Mouse (Mus musculus) thymus, adult 18-20 months (tissue): Measurements from ENCODE around the gene Cacna1c.
"Not testable (repeated sequence)": the region's sequence is repeated elsewhere in the genome, so short reads cannot be mapped to it uniquely, and the experiment has no call there.

Experiments
- DNase-seq, 2 experiments: peaks; one replicate each; pipeline ENCODE4 v3.0.0; 2022; ENCODE audit warnings: mixed read lengths in 2 of 2

Gene Cacna1c

DNA sequence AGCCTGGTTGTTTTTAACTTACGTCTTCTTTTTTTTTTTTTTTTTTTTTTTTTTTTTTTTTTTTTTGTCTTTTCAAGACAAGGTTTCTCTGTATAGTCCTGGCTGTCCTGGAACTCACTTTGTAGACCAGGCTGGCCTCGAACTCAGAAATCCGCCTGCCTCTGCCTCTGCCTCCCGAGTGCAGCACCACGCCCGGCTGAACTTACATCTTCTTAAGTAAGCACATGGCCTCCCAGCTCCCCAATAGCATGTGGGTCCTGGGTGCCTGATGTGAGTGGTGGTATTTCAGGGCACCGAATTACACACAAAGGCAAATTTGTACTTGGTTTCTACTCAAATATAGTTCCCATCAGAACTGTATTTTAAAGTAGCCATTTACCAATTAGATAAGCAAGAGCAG is 9.8 kb upstream of the Cacna1c start:
- DNase-seq = not testable (repeated sequence)

DNA sequence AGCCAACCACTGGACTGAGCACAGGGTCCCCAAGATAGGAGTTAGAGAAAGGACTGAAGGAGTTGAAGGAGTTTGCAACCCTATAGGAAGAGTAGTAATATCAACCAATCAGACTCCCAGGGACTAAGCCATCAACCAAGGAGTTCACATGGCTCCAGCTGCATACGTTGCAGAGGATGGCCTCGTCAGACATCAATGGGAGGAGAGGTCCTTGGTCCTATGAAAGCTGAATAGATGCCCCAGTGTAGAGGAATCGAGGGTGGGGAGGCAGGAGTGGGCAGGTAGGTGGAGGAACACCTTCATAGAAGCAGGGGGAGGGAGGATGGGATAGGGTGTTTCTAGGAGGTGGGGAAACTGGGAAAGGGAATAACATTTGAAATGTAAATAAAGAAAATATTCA is 8.7 kb upstream of the Cacna1c start:
- no peak for DNase-seq

DNA sequence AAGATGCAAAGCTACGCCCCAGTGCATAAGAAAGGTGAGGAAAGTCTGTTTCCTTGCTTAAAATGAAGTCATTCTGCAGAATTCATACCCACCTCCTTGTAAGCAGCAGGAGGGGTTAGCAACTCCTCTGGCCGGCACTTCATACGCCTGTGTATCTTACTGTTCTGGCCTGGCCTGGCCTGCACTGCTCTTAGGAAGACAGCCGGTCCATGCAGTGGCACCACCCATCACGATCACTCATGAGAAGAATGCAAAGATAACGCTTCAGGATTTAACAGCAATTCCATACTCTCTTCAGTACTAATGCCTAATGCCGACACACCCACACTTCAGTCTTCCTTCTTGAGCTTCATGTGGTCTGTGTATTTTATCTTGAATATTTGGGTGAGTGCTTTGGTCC is 8.1 kb upstream of the Cacna1c start:
- DNase-seq = no peak

DNA sequence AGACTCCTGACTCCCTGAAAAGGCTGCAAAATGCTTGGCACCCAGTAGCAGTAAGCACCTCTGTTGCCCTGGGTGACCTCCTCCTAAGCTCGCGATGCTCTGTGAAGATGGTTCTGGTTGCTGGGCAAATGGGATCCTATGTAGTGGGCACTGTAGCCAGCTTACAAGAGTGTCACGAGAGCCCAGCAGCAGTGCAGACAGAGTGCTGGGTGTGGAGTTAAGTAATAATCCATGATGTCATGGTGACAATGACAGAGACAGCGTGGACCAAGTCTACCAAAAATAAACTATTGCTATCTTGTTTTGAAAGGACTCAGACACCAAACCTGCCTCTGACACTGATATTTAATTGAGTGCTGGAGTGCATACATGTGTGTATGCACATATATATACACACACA is 5.4 kb upstream of the Cacna1c start:
- no peak for DNase-seq

DNA sequence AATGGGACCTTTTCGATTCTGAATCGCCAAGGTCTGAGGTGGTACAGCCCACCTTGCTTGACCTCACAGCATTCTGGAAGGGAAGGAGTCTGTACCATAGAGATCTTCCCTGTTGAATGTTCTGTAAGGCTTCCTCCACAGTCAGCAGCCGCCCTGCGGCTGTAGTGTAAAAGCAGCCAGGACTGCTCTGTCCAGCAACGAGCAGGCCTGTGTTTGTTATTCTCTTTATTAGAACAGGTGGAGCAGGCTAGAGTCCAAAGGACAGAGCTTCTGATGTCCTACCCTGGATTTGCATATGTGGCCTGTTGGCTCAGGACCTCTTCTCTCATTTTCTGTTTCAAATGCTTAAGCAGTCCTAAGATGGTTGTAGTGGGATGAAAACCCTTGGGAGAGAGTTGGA is 4.1 kb upstream of the Cacna1c start:
- DNase-seq = no peak

DNA sequence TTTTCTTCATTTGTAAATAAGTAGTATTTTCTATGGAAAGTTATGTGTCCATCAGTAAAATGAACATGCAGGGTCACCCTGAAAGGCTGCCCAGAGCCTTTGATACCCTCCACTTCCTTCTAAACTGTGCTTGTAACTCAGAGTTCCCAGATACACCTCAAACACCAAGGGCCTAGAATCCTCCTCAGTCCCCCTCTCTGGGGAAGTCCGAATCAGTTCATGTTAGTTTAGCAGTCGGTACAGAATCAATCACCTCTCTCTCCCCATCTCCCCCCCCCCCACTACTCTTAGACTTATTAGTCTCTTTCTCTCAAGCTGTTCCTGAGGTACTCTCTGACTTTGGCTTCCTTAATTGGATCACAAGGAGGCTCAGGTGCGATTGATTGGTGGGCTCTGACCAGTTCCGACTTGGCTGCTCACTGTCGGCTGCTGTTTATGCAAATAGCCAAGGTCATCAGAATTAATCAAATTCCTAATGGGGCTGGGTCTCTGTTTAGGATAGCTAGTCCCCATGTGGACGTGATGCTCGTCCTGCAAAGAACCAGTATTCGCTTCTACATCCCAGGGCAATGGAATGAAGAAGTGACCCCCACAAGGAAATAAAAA is 3.2 kb upstream of the Cacna1c start:
- DNase-seq = no peak

DNA sequence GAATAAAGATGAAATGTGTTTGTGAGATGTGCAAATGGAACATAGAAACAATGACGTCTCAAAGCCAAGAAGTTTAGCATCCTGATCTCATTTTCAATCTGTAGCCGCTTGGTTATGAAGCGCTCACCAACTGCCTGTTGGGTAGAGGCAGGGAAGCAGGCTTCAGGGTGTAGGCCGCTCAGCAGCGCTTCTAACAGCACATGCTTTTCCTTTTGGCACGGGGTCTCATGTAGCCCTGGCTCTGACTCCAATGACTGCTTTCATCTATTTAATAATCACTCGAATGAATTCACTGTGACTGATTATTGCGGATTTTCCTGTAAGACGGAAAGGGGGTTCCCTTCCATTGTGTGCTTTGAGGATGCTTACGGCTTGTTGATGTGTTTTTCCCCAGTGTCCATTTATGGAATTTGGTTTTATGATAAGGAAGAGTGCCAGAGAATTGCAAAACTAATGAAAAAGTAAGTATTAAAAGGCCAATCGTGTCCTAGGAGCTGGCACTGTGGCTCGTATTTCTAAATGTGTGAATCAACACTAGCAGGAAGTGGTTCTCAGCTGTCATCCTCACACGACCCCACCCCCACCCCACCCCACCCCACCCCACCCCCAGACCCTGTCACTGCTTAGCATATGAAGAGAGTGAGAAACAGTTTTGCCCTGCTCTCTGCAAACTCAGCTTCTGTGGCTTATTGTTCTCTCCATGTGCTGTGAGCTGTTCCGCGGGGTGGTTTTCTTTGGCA is 2.5 kb upstream of the Cacna1c start:
- DNase-seq = no peak

DNA sequence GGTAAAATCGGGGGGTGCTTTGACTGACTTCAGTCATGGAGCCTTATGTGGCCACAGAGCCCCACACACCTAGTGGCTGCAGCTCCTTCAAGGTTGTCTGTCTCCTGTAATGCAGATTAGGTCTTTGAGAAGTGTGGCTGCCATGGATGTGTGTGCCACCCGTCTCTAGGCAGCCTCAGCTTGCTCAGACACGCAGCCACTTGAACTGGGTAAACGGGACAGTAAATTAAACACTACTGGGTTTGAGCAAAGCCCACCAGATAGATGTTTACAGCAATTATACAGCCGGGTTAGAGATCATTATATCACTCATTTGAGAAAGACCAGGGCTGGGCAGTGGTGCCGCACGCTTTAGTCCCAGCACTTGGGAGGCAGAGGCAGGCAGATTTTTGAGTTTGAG is 1.6 kb downstream of the Cacna1c start:
- no peak for DNase-seq

DNA sequence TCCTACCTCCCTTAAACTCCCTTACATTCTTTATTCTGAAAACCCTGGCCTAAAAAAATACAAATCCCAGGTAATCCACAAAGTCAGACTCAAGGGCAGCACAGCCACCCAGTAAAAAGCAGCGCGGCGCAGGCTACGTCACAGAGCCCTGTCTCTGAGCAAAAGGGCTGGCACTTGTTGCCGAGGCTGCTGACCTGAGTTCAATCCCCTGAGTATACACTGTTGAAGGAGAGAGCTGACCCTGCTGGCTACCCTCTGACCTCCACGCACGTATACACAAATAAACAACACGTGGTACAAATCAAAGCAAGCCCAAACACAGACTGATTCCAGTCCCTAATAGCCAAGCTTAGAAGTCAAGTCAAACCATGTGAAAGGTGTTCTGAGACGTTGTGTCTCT is 2.1 kb downstream of the Cacna1c start:
- DNase-seq = no peak

DNA sequence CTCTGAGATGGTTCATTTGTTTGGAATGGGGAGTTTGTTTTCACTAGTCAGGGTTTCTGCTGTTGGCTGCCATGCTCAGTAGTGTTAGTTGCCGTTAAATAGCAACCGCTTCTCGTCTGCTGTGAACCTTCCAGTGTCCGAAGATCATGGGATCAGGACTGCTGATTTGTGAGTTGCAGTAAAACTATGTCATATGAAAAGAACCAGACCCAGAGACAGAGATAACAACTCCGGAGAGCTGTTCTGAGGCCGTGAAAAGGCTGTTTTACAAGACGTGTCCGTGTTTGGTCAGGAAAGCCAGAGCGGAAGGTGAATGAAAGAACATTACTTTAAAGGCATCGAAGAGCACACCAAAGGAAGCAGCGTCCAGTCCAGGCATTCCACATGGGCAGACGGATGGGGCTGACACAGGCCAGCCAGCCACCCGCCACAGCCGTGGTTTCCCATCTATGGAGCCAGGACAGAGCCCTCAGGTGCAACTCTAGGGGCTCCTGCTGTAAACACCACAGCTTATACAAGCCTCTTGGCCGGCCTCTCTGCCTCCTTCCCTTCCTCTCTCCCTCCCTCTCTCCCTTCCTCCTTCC is 2.6 kb downstream of the Cacna1c start:
- no peak for DNase-seq

DNA sequence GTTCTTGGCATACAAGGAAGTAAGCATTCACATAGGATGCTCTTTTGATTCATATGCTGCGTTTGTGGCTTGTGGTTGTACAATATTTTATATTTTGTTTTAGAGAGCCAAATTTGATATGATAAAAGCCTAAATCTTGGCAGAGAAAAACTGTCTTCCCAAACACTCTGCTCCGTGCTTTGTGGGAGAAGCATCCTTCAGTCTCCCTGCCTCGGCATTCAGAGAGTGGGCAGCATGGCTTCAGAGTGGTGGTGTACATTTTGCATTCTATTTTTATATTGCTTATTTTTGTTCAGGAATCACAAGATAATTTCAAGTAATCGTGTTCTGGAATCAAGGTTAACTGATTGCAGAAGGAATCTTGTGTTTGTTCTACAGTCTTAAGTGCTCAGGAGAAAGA is 4.7 kb downstream of the Cacna1c start:
- no peak for DNase-seq

DNA sequence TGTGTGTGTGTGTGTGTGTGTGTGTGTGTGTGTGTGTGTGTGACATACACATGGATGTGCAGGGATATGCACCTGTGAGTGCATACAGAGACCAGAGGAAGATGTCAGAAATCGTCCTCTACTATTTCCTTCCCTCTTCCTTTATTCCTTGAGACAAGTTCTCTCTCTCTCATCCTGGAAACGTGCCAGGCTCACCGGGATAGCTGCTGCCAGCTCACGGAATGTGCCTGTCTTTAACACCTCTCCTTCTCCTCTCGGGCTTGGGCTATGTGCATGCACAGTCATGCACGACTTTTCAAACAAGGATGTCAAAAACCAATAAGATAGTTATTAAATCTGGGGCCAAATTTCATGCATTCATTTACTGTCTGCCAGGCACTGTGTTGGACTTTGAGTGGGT is 8.6 kb downstream of the Cacna1c start:
- DNase-seq = no peak

DNA sequence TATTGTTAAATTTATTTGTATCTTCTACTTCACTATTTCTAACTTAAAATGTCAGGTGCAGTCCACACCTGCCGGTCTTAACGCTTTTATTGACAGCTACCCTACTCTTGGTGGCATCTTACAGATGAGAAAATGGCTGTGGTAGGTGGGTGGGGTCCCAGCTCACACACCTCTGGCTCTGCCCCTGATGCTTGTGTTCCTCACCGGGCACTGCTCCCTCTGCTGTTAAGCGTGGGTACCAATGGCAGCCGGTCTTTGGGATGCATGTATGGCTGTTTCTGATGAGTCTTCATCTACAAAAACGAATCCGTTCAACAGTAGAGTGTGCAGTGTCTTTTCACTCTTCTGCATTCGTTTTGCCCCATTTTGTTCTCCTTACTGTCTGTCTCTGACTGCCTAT is 9.6 kb downstream of the Cacna1c start:
- DNase-seq = no peak

DNA sequence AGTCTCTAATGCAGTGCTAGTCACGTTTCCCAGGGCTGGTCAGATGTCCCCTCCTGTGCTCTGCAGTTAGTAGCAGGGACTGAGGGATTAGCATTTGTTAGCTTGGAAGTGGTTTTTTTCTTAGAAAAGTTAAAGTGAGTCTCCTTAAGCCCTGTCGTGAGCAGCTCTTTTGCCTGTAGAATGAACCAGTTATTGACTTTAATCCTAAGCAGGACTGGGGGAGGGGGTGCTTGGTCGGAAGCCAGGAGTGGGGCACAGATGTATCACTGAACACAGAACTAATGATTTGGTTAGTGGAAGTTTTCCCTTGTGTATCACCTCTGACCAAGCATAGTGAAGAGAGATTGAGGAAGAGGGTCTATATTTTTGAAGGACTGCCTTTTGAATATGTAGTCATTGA is 12.4 kb downstream of the Cacna1c start:
- no peak for DNase-seq

DNA sequence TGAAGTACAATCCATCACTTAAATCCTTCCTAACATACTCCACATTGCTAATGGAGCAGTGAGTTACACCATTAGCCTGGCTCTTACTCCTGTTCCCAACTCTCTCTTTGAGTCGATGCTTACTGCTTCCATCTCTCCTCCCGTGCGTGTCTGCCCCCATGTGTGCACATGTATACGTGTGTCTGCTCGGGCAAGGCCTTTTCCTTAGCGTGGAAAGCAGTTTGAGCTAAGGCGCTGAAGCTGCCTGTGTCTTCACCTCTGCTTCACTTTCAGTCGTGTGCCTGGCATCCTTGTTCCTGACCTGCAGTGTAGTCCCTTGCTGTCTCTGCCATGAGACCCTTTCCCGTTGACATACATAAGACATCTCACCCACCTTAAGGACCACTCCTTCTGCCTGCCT is 14.0 kb downstream of the Cacna1c start:
- DNase-seq = no peak

DNA sequence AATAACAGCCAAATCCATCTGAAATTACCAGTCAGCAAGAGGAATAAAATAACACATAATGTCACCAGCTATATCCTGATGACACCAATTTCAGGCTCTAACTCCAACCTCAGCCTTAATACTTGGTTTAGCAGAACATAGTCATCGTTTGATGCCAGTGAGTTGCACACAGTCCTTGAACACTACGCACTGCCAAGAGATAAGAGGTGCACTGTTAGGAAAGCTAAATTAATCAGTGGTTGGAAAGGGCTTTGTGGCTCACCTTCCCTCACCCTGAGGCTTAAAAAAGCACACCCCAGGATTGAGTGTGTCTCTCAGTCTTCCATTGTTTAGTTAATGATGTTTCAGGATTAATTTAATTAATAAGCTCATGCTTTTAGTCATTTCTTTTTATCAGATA is 16.0 kb downstream of the Cacna1c start:
- DNase-seq = no peak

DNA sequence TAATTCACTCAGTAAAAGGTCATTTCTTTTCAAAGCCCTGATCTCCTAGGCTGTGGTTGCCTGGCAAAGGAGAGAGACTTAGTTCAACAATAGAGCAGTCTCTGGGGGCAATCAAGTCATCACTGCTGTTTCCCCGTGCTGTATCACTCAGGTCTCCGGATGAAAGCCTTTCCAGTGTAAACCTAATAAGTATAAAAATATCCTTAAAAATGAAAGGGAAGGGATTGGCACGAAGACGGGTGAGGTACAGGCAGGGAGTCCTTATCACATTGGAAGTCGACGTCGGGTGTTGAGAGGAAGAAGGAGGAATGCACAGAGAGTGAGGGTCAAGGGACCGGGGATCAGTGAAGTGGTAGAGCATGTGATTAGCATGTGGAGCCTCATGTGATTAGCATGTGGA is 19.1 kb downstream of the Cacna1c start:
- no peak for DNase-seq

DNA sequence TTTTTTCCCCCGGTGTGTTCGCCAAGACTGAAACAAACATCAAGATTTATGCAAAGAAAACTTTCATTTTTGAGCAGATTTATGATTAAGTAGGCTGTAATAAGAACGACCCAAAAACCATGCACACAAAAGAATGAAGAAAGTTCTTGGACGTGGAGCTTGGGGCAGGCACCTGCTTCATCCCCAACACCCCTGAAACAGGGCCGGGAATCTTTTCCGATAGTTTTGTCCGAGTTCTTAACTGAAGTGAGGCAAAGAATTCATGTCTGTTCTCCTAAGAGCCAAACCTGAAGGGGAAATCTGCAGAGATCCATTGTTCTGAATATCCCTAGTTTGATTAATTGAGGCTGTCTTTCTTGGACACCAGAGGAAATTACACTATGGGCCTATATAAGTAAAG is 20.1 kb downstream of the Cacna1c start:
- DNase-seq = no peak

DNA sequence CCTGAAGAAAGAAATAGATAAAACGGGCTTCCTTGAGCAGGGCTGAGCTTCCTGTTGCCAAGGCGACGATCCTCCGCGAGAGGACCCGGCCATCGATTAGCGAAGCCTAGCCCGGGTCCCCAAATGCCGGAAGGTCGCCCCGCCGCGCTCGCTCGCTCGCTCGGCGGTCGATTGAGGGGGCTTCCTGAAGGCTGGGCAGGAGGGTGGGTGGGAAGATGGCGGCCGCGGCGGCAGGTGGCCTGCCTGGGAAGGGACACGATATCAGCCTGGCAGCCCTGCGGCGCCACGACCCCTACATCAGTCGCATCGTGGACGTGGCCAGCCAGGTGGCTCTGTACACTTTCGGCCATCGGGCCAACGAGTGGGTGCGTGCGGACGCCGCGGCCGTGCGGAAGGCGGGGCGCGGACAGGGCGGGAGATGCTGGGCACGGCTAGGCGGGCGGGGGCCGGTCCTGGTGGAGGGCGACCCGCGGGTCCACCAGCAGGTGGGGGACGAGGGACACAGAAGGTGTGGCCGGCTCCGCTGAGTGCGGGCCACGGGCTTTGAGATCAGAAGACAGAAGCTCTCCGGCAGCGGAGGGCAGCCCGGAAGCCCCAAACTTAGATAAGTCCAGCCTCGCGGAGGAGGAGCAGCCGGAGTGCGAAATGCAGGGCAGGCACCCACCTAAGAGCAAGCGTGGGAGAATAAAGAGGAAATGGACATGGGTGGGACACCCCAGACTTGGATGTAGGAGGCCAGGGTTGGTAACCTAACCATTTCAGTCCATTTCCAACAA is 21.0 kb downstream of the Cacna1c start, which contains the start of gene Dcp1b:
Gene Dcp1b (plus strand): TSS at position 176 of the 776 bp plus-strand sequence.
- DNase-seq = peak; percentile 78 to 79

DNA sequence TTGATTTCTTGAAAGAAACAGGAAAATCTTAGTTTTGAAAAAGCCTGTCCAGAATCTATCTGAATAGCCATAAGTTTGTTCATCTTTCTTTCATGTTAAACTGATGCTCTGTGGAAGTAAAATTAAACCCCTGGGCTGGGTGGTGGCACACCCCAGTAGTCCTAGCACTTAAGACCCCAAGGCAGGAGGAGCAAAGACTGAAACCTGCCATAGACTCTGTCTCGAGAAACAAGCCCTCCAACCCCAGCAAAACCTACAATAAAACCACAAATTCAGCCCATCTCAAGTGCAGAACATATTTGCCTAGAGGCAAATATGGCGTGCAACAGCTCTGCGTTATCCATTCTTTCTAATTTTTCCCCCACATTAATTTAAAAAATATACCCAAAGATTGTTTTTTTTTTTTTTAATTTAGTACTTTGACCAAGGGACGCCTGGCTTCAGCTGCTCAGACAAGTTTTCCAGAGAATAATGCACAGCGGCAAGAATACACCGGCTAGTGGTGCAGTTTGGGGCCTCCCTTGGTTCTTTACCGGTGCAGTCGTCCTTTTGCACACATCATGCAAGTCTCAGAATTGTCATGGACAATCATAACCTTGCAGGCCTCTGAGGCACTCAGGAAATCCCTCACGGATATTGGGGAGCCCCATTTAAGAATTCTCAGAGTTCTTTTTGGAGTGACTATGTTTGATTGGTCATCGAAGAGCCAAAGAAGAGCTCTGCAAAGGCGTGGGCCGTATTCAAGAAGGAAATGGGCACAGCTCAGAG is 21.7 kb downstream of the Cacna1c start:
- no peak for DNase-seq

DNA sequence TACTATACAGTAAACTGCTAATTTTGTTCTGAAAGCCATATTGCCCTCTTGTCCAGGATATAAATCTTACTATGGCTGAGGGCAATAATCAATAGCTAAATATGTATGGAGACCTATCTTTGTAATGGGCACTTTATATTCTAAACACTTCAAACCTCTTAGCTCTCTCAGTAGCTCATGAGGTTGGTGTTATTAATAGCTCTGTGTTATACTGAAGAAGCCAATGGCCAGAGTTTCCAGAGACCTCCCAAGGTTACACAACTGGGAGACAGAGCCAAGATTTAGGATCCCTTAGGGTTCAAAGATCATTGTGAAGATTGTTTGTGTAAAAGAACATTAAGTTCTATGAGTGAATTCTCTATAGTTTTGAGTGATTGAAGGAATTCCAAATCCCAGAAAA is 30.5 kb downstream of the Cacna1c start:
- DNase-seq = no peak

DNA sequence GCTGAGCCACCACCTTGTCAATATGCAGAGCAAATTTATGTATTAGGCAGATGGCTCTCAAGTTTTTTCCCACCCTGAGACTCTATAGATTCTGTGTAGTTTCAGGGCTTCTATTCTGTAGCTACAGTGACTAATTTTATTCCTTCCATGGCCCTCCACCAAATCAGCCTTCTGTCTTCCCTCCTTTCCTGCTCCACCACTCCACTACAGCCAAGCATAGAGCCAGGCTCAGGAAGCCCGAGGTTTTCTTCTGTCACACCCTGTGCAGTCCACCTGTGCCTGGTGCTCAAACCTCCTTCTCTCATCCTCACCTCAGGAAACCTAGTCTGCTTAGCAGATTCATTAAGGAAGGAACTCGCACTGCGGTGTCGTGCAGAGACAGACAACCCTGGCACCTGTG is 51.1 kb downstream of the Cacna1c start:
- no peak for DNase-seq

DNA sequence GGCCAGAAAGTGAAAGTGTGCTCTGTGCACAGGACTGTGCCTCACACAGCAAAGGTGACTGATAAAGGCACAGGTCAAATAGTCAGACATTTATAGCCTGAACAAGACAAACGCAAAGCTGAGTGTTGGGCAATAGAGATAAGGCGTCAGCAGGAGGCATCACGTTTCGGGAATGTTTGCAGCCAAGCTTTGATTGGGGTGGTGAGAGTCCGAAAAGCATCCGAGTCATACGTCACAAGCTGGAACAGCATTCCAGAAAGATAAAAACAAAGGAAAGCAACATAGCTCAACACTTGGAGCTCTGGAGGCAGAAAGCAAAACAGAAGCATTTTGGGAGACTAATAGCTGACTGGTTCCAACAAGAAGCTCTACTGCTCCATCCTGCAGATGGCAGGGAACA is 56.7 kb downstream of the Cacna1c start:
- DNase-seq = no peak
